Mouse (Mus musculus) olfactory bulb, adult 2 months (tissue): Measurements from ENCODE around the gene Btbd35f12.
"Not testable (repeated sequence)": the region's sequence is repeated elsewhere in the genome, so short reads cannot be mapped to it uniquely, and the experiment has no call there.

Experiments used
- CTCF ChIP-seq: fragments of 200-500 bp; IDR thresholded peaks from 2 replicates; pipeline ENCODE4 v1.5.1; 2012; ENCODE audit warnings: low read depth, mild to moderate bottlenecking, low read length, moderate library complexity; ENCODE audit not compliant: insufficient read depth
- POLR2A ChIP-seq: fragments of 200-500 bp; IDR thresholded peaks from 2 replicates; pipeline ENCODE4 v1.6.1; 2012; ENCODE audit warnings: mild to moderate bottlenecking, low read depth, low read length, moderate library complexity; ENCODE audit not compliant: insufficient read depth

GRCm38 (mm10) chrX:33313079-33313478 is at the start of gene Btbd35f12:
- TF ChIP-seq CTCF, POLR2A: not testable (repeated sequence)
